Mouse (Mus musculus): ENCODE results near the gene Art3. TPM values are rescaled to one million over a fixed set of nuclear protein-coding genes. Genes with fewer than 3 reads are reported as not detected.

The Art3 gene
- 4.9 and 10.7 TPM in 2 replicates for polyA plus RNA-seq (2012; rRNA removed)

DNA sequence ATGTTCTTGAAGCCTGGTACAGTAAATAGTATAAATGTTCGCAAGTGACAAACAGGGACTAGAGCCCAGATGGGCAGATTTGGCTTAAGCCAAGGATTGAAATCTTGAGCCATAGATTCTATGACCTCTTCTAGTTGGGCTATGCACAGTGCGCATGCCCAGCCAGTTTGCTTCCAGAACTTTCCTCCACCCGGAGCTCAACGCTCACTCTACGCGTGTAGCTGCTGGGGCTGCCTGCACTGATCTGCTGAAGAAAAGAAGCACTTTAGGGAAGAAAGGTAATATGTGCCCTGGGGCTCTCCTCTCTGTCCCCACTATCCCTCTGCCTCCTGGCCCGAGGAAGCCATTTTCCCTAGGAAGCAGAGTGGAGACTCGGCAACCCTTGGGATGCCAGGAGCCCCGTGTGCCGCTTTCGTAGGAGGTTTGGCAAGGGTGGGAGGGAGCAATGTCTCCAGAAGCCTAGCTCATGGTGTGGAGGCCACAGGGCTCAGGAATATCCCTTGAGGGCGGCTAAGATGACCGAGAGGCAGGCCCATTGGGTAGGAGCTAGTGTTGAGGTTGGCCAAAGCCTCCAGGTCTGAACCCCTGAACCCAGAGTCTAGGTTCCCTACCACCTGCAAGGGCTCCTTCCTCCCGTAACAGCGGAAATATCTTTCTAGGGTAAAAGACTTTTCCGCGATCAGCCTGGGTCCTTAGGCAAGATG is at the start of gene Art3:
Art3 (plus strand) TSS at position 193 of the 704 bp plus-strand sequence.

DNA sequence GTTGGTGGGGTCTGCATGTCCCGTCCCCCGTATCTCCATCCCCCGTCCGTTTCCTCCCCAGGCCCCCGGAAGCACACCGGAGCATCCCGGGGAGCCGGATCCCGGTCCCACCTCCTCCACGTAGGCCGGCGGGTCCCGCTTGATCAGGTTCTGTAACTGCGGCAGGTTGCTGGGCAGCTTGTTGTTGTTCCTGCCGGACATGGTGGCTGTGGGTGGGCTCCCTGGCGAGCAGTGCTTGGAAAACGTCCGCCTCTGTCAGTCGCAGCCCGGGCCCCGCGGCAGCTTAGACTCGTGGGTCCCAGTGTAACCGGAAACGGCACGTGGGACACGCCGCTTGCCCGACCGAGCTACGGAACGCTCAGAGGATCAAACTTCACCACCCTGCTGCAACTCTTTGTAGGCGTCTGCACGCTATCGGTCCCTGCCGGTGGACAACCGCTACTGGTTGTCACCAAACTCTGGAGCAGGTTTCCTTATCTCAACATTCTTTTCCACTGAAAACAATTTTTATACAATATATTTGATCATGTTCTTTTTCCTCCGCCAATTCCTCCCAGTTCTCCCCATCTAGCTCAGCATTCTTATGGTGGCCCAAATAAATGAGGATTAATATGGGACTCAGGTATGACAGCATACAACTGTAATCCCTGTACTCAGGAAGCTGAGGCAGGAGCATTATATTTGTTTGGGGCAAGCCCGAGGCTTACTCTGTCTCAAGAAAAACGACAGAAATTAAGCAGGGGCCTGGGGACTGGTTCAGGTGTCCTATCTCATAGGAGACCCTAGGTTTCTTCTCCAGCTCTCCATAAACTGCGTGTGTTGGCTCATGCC is 21.7 kb upstream of the Art3 start, which contains the start of gene Sdad1:
Sdad1 (minus strand) TSS at position 799 of the 831 bp plus-strand sequence.

DNA sequence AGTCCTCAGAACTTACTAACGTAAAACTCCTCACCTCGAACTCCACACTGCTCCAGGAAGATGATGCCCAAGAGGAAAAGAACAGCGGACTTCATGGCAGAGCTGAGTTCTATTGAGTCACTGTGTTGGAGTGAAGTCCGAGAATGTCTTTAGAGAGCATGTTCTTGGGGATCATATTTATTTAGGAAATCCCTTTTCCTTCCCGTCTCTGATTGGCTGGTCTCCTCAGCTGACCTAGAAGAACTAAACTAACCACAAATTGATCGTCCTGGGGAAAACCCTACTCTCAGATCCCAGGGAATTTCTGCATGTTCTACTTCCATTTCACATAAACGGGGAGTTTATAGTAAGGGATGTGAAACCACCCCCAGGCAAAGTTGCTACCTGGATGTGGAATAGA is 3.7 kb upstream of the Art3 start, which contains the start of gene Cxcl9:
Cxcl9 (minus strand) TSS at position 151 of the 400 bp plus-strand sequence.

DNA sequence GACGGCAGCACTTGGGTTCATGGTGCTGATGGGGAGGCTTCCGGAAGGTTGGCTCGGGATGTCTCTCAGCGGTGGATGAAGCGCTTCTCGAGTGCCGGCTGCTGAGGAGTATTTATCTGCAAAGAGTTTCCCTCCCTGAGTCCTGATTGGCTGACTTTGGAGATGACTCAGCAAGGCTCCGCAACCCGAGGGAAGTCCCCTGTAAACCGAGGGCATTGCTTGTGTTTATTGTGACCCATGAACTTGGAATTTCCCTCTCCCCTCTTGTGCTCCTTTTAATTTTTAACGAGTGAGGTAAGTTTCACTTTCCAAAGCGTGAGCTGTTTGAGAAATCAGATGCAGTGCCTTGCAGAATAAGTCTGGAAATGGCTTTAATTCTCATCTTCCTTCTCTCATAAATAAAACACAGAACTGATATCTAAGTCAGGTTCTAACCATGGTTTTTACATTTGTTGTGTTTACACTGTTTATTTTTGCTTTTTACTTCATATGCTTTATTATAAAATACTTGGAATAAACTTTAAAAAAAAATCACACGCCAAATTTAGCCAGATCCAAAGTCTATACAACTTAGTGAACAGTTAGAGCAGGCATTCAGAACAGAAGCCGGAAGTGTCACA is 17.3 kb downstream of the Art3 start, which contains the start of gene Cxcl10:
Cxcl10 (minus strand) TSS at position 96 of the 620 bp plus-strand sequence.

DNA sequence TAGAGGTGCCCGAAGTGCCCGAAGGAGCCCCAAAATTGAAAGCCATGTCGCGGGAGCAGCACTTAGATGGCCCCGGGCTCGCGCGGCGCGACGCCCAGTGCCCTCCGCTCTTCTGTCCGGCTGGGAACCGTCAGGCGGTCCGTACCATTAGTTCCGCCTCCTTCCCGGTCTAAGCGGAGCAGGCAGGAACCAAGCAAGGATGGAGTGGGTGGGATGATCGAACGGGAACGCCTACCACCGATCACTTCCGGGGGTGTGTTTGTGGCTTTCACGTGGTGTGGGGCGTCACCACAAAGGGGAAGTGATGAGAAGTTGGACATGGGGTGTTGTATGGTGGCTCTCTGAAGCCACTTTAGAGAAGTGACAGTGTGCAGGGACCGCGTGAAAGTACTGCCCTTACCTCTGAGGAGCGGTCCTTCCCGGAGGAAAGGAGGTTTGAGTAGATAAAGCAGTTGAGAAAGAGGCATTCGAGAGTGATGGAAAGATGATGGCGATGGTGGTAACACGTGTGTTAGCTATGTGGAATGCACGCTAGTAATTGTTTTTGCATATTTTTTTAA is 103.5 kb downstream of the Art3 start, which contains the start of gene Nup54:
Nup54 (minus strand) TSS at position 195 of the 560 bp plus-strand sequence.

Other genes with a start within 250 kb of the Art3 start
- 138 and 139 TPM in 2 replicates for gene G3bp2, start 248.1 kb upstream of the Art3 start, polyA plus RNA-seq (2012; rRNA removed)
- gene Uso1, start 193.9 kb upstream of the Art3 start, polyA plus RNA-seq (2012; rRNA removed) = 42.9 and 46.6 TPM in 2 replicates
- gene U90926, start 116.4 kb upstream of the Art3 start, polyA plus RNA-seq (2012; rRNA removed) = not detected in 2 replicates
- gene Ppef2, start 75.5 kb upstream of the Art3 start, polyA plus RNA-seq (2012; rRNA removed) = 1.1 and 1.4 TPM in 2 replicates
- gene Naaa, start 53.7 kb upstream of the Art3 start, polyA plus RNA-seq (2012; rRNA removed) = 16.3 and 19.0 TPM in 2 replicates
- 20.1 and 20.4 TPM in 2 replicates for gene Sdad1, start 21.3 kb upstream of the Art3 start, polyA plus RNA-seq (2012; rRNA removed)
- gene Cxcl9, start 3.7 kb upstream of the Art3 start, polyA plus RNA-seq (2012; rRNA removed) = 0.15 TPM in 1 of 2 replicates, not detected in the other
- gene Cxcl10, start 17.1 kb downstream of the Art3 start, polyA plus RNA-seq (2012; rRNA removed) = 0.79 and 1.2 TPM in 2 replicates
- gene Nup54, start 103.4 kb downstream of the Art3 start, polyA plus RNA-seq (2012; rRNA removed) = 58.4 and 59.9 TPM in 2 replicates
- gene Scarb2, start 175.0 kb downstream of the Art3 start, polyA plus RNA-seq (2012; rRNA removed) = 72.7 and 76.9 TPM in 2 replicates
- gene Fam47e, start 223.2 kb downstream of the Art3 start, polyA plus RNA-seq (2012; rRNA removed) = 0.96 and 1.1 TPM in 2 replicates

All from central nervous system, embryonic 18 days (tissue).